Mouse (Mus musculus): ENCODE results near the gene Fam213b. TPM values are rescaled to one million over a fixed set of nuclear protein-coding genes. Genes with fewer than 3 reads are reported as not detected.

Fam213b gene
- 40.2 and 42.1 TPM in 2 replicates for polyA plus RNA-seq (2014; fragmentation: Nextera tagmentation; extraction: Ambion mirVana)

DNA sequence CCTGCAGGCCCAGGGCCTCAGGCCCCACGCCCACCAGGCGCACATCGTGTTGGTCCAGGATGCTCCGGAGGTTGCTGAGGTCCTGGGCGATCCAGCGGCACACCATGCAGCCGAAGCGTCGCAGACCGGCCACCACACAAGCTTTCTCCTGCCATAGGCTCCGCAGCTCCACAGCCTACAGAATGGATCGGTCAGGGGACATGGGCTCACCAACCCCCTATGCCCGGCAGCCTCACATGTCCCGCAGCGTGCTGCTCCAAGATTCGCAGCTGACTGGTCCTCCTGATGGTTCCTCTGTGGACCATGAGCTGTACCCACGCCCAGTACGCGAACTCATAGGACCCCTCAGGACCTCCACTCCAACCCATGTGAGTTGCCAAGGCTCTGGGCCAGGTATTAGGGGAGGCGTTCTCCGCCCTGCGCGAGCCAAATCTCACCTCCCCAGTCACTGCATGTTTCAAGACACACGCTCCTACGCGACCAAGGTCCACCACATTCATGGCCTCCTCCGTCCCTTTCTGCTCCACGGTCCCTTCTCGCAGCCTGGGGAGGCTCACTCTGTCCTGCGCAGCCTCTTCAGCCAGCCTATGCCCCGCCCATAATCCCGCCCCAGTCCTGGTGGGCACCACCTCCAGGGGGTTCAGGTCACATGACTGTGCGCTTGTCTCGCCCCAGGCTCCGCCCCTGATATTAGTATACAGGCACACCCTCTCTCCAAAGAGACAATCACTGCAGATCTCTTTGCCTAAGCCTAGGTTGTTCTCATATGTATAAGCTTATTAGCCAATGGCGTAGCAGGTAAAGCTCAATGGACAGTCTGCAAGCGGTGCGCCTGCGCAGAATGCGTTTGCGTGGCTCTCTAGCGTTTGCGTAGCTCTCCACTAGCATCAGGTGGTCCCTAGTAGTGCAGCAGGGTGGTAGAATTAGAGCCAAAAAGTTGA, at the start of gene Fam213b:
TSS of gene Fam213b (minus strand) at position 630 of the 941 bp plus-strand sequence.
- WGBS = 3% methylated on average over 43 of the region's 43 CpGs
- H3K27ac ChIP-seq (ENCODE audit: low read depth, low read length) = 0 out of 2 replicates have a peak within 1 kb of the TSS, but pooled peaks have one; percentile 23
- peak; percentile 97 for ATAC-seq (ENCODE audit: insufficient read depth, low FRiP score, low TSS enrichment)

DNA sequence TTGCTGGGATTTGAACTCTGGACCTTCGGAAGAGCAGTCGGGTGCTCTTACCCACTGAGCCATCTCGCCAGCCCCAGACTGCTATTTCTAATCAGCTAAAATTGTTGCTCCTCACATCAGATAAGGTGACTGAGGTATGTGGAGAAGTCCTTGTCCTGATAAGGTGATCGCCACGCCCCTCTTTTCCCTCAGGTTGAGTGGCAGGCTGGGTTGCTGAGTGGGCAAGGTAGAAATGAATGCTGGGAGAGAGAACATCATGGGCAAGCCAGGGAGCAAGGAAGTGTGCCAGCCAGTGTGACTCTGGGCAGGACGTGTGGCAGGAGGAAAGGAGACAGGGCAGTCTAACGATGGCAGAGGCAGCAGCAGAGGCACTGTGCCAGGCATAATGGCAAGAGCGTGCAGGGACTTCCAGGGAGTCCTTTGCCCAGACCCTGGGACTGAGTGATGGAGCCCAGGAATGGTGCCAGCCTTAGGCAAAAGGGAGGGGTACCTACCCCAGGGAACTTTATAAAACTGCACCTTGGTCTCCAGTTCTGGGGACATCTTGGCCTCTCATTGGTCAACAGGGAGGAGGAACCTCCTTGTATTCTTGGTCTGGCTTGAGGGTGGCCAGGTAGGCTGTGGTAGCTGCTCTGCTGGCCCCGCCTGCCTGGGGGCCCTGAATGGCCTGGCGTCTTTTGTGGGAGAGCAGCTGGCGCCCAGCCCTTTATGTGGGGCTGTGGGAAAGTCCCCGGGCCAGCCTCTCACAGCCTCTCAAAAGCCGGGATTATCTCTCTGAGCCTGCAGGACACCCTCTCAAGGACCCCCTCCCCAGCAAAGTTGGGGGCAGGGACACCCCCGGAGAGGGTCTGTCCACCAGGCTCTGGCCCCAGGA, 49.4 kb upstream of the Fam213b start:
- Histone ChIP-seq H3K9me3 (ENCODE audit: control insufficient read depth, low read length) (no peaks in the 10 kb centered on the region), H3K36me3 (ENCODE audit: control insufficient read depth, insufficient read depth, low read length) (no peaks in the 10 kb centered on the region), H3K4me1 (ENCODE audit: control insufficient read depth, insufficient read depth, low read length) (peaks cover 34% of the 10 kb centered on the region), H3K9ac (ENCODE audit: low read length) (no peak overlapping the region; the same call in 1 of the 2 replicates), H3K4me3 (ENCODE audit: low read depth, low read length) (no peak overlapping the region), H3K27ac (ENCODE audit: low read depth, low read length) (peak overlapping the region; percentile 49), H3K4me2 (ENCODE audit: low read depth) (peak overlapping the region; percentile 32), H3K27me3 (ENCODE audit: control insufficient read depth, insufficient read depth, low read length) (peaks cover 3% of the 10 kb centered on the region; the same call in 1 of the 2 replicates)
- DNase-seq (ENCODE audit: low spot score) = peak; percentile 64
- 0 out of 2 replicates have a peak, but pooled peaks have one; percentile 10 for ATAC-seq (ENCODE audit: insufficient read depth, low FRiP score, low TSS enrichment)
- WGBS = 44% methylated on average over 14 of the region's 14 CpGs

More for the DNA sequence above, at the start of gene Fam213b:
- Histone ChIP-seq H3K27me3 (ENCODE audit: control insufficient read depth, insufficient read depth, low read length) (no peaks in the 10 kb centered on the region), H3K4me3 (ENCODE audit: low read depth, low read length) (peak within 1 kb of the TSS; percentile 52), H3K4me2 (ENCODE audit: low read depth) (peak within 1 kb of the TSS; percentile 96), H3K9ac (ENCODE audit: low read length) (peak within 1 kb of the TSS; percentile 65), H3K9me3 (ENCODE audit: control insufficient read depth, low read length) (no peaks in the 10 kb centered on the region), H3K4me1 (ENCODE audit: control insufficient read depth, insufficient read depth, low read length) (peaks cover 14% of the 10 kb centered on the region), H3K36me3 (ENCODE audit: control insufficient read depth, insufficient read depth, low read length) (no peaks in the 10 kb centered on the region)
- DNase-seq (ENCODE audit: low spot score) = peak; percentile 91

DNA sequence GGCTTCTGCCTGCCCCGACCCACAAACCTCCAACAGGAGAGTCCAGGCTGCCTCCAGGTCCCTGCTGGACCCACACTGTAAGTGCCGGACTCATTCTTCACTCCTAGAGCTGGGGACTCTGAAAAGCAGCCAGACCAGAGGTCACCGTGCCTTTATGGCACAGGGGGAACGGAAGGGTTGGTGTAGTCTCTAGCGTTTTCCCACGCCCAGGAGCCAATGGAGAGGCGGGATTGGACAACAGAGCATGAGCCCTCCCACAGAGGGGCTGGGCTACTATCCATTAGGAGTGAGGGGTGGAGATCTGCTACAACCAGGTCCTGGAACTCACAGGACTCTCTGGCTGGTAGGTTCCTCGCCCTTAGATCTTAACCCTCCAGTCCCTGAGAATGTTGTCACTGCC, 47.4 kb upstream of the Fam213b start:
- H3K4me1 ChIP-seq (ENCODE audit: control insufficient read depth, insufficient read depth, low read length) = peaks cover 26% of the 10 kb centered on the region

DNA sequence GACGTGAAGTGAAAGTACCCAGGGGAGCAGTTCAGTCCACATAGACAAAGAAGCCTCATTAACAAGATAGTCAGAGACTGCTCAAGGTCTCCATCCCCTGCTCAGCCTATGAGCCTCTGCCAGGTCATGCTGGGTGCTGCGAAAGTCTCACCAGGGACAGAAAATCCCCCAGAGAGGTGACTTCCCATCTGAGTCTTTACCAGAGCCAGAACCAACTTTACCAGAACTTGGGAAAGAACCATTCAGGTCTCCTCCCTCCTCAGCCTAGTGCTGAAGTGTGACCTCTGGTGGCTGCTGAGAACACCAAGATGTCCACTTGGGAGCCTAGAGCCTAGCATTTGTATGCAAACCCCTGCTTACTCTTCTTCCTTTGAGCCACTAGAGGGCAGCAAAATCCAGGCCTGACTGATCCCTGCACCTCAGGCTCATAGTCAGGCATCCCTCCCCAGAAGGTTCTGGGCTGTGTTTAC, 45.2 kb upstream of the Fam213b start:
- ATAC-seq (ENCODE audit: insufficient read depth, low FRiP score, low TSS enrichment) = peak; percentile 73
- H3K36me3 ChIP-seq (ENCODE audit: control insufficient read depth, insufficient read depth, low read length) = no peaks in the 10 kb centered on the region
- no peak overlapping the region for H3K27ac ChIP-seq (ENCODE audit: low read depth, low read length)

More for the DNA sequence above, 47.4 kb upstream of the Fam213b start:
- DNase-seq (ENCODE audit: low spot score) (peak; percentile 87), ATAC-seq (ENCODE audit: insufficient read depth, low FRiP score, low TSS enrichment) (peak; percentile 68)
- Histone ChIP-seq H3K4me3 (ENCODE audit: low read depth, low read length) (peak overlapping the region; percentile 34), H3K27ac (ENCODE audit: low read depth, low read length) (peak overlapping the region; percentile 40), H3K9me3 (ENCODE audit: control insufficient read depth, low read length) (no peaks in the 10 kb centered on the region), H3K27me3 (ENCODE audit: control insufficient read depth, insufficient read depth, low read length) (no peaks in the 10 kb centered on the region), H3K36me3 (ENCODE audit: control insufficient read depth, insufficient read depth, low read length) (no peaks in the 10 kb centered on the region), H3K4me2 (ENCODE audit: low read depth) (peak overlapping the region; percentile 56), H3K9ac (ENCODE audit: low read length) (peak overlapping the region; percentile 53)
- under 1% methylated on average over 8 of the region's 8 CpGs for WGBS

DNA sequence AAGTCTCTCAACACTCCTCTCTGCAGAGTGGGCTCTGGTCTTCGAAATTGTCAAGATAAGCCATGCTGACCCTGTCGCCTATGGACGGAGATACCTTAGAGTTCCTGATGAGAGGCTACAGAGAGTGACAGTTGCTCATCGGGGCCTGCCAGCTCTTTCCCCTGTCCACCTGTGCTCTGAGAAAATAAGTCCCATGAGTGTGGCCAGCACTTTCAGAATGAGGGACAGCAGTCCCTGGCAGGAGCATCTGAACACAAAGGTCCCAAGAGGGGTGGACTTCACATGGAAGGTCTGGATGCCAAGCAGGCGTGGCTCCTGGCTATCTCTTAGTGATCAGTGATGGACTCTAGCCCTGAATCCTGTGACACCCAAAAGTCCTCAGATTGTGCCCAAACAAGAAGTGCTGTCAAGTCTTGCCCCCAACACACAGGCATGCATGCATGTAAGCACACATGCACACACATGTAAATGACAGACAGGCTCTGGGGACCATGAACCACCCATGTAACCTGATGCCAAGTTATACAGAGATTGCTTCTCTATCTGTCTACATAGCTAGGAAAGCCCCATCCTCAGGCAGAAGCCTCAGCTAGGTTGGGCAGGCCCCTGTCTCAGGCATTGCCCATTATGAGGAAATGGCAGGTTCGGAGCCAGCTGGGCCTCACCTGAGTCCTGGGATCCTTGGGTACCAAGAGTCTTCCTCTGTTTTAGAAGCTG, 44.5 kb upstream of the Fam213b start:
- Histone ChIP-seq H3K4me3 (ENCODE audit: low read depth, low read length) (no peak overlapping the region), H3K4me2 (ENCODE audit: low read depth) (no peak overlapping the region), H3K27me3 (ENCODE audit: control insufficient read depth, insufficient read depth, low read length) (no peaks in the 10 kb centered on the region), H3K9me3 (ENCODE audit: control insufficient read depth, low read length) (no peaks in the 10 kb centered on the region), H3K9ac (ENCODE audit: low read length) (no peak overlapping the region), H3K36me3 (ENCODE audit: control insufficient read depth, insufficient read depth, low read length) (no peaks in the 10 kb centered on the region), H3K27ac (ENCODE audit: low read depth, low read length) (no peak overlapping the region), H3K4me1 (ENCODE audit: control insufficient read depth, insufficient read depth, low read length) (peaks cover 14% of the 10 kb centered on the region)
- DNase-seq (ENCODE audit: low spot score) (peak; percentile 6), ATAC-seq (ENCODE audit: insufficient read depth, low FRiP score, low TSS enrichment) (no peak)
- WGBS = 91% methylated on average over 6 of the region's 6 CpGs

More for the DNA sequence above, 45.2 kb upstream of the Fam213b start:
- Histone ChIP-seq H3K27me3 (ENCODE audit: control insufficient read depth, insufficient read depth, low read length) (no peaks in the 10 kb centered on the region), H3K9ac (ENCODE audit: low read length) (no peak overlapping the region), H3K4me3 (ENCODE audit: low read depth, low read length) (no peak overlapping the region), H3K4me1 (ENCODE audit: control insufficient read depth, insufficient read depth, low read length) (peaks cover 21% of the 10 kb centered on the region), H3K4me2 (ENCODE audit: low read depth) (no peak overlapping the region), H3K9me3 (ENCODE audit: control insufficient read depth, low read length) (no peaks in the 10 kb centered on the region)
- peak; percentile 72 for DNase-seq (ENCODE audit: low spot score)
- WGBS = 21% methylated on average over 2 of the region's 2 CpGs

DNA sequence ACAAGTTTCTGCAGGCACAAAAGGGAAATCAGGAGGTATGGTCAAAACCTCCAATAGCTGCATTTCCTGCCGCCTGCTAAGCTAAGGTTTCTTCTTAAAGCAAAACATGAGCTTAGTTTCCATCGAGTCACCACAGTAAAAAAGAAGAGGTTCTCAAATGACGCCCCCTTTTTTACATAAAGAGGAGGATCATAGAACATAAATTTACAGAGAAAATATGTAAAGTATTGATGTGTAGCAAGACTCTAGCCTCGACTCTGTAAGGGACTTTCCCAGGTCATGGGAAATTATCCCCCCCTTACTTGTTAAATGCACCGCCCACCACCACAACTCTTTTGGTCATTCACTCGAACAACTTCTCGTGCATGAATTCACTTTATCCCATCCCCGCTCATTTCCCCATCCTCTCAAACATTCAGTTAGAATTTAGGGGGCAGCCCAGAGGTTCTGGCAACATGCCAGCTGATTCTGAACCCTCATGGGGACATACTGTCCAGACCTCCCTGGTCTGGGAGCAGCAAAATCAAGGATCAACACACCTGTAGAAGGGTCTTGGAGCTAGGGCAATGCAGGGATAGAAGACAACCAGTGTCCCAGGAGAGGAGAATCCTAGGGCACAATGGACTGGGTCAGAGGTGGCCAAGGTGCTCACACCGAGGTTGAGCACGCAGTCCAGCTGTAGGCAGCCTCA, 43.8 kb upstream of the Fam213b start:
- no peak overlapping the region for H3K9ac ChIP-seq (ENCODE audit: low read length)
- no peak overlapping the region for H3K4me2 ChIP-seq (ENCODE audit: low read depth)
- no peak overlapping the region for H3K27ac ChIP-seq (ENCODE audit: low read depth, low read length)
- H3K27me3 ChIP-seq (ENCODE audit: control insufficient read depth, insufficient read depth, low read length) = no peaks in the 10 kb centered on the region
- H3K9me3 ChIP-seq (ENCODE audit: control insufficient read depth, low read length) = no peaks in the 10 kb centered on the region
- WGBS = 86% methylated on average over 10 of the region's 10 CpGs
- ATAC-seq (ENCODE audit: insufficient read depth, low FRiP score, low TSS enrichment) (no peak), DNase-seq (ENCODE audit: low spot score) (no peak)
- H3K4me1 ChIP-seq (ENCODE audit: control insufficient read depth, insufficient read depth, low read length) = peaks cover 12% of the 10 kb centered on the region
- H3K4me3 ChIP-seq (ENCODE audit: low read depth, low read length) = no peak overlapping the region
- no peaks in the 10 kb centered on the region for H3K36me3 ChIP-seq (ENCODE audit: control insufficient read depth, insufficient read depth, low read length)

DNA sequence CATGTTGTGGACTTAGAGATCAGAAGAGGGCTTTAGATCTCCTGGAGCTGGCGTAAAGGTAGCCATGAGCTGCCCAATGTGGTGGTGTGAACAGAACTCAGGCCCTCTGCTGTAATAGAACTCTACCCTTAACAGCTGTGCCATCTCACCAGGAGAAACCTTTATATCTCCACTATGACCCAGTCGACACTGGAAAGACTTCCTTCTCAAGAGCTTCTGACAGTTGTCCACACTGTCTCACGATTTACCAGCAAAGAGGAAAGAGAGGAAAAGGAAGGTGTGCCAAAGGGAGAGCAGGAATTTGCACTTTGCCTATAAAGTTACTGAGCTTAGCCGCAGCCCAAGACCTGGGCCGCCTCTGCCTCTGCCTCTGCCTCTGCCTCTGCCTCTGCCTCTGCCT, 42.9 kb upstream of the Fam213b start:
- DNase-seq (ENCODE audit: low spot score) (no peak), ATAC-seq (ENCODE audit: insufficient read depth, low FRiP score, low TSS enrichment) (no peak)
- H3K9ac ChIP-seq (ENCODE audit: low read length) = no peak overlapping the region
- 88% methylated on average over 4 of the region's 5 CpGs for WGBS
- no peaks in the 10 kb centered on the region for H3K9me3 ChIP-seq (ENCODE audit: control insufficient read depth, low read length)
- H3K4me1 ChIP-seq (ENCODE audit: control insufficient read depth, insufficient read depth, low read length) = peaks cover 8% of the 10 kb centered on the region
- H3K4me2 ChIP-seq (ENCODE audit: low read depth) = no peak overlapping the region
- H3K36me3 ChIP-seq (ENCODE audit: control insufficient read depth, insufficient read depth, low read length) = no peaks in the 10 kb centered on the region
- H3K27me3 ChIP-seq (ENCODE audit: control insufficient read depth, insufficient read depth, low read length) = no peaks in the 10 kb centered on the region
- H3K4me3 ChIP-seq (ENCODE audit: low read depth, low read length) = no peak overlapping the region
- H3K27ac ChIP-seq (ENCODE audit: low read depth, low read length) = no peak overlapping the region

All from neural tube, embryonic 11.5 days (tissue).